Mouse (Mus musculus): Measurements from ENCODE around the gene Tbc1d20. TPM values are rescaled to one million over a fixed set of nuclear protein-coding genes. Genes with fewer than 3 reads are reported as not detected.
A peak's percentile ranks its signal among the peaks of the same experiment; 100 is the strongest.

Gene Tbc1d20
- polyA plus RNA-seq, 1 experiment from 2014 or later: 37.7 TPM

- 40% methylated on average over 2 of the region's 2 CpGs for WGBS
- Histone ChIP-seq H3K9me3 (ENCODE audit: control insufficient read depth, low read length) (no peaks in the 10 kb centered on the region), H3K9ac (replicated peaks; ENCODE audit: low read depth, low read length) (no peak overlapping the region), H3K4me1 (replicated peaks; ENCODE audit: control insufficient read depth, insufficient read depth, low read length) (peaks cover 18% of the 10 kb centered on the region), H3K36me3 (ENCODE audit: control insufficient read depth, insufficient read depth) (no peaks in the 10 kb centered on the region), H3K4me2 (ENCODE audit: low read length) (no peak overlapping the region), H3K27ac (ENCODE audit: low read length) (no peak overlapping the region), H3K4me3 (replicated peaks; ENCODE audit: low read length) (no peak overlapping the region), H3K27me3 (replicated peaks; ENCODE audit: control insufficient read depth, insufficient read depth, low read length) (no peaks in the 10 kb centered on the region)
- no peak for ATAC-seq
These were observed 1.2 kb upstream of the Tbc1d20 start for GRCm38 (mm10) chr2:152292475-152292874.

- peak; percentile 65 for ATAC-seq
- under 1% methylated on average over 15 of the region's 15 CpGs for WGBS
- H3K27me3 ChIP-seq (replicated peaks; ENCODE audit: control insufficient read depth, insufficient read depth, low read length): no peaks in the 10 kb centered on the region
These were observed 375 bp upstream of the Tbc1d20 start for GRCm38 (mm10) chr2:152293179-152293726.

GRCm38 (mm10) chr2:152294541-152294940 lies 913 bp downstream of the Tbc1d20 start:
- Histone ChIP-seq H3K9ac (replicated peaks; ENCODE audit: low read depth, low read length) (peak overlapping the region; percentile 97), H3K9me3 (ENCODE audit: control insufficient read depth, low read length) (no peaks in the 10 kb centered on the region), H3K4me3 (replicated peaks; ENCODE audit: low read length) (peak overlapping the region; percentile 95), H3K27ac (ENCODE audit: low read length) (no peak overlapping the region; the same call in 1 of the 2 replicates), H3K4me2 (ENCODE audit: low read length) (peak overlapping the region; percentile 65), H3K4me1 (replicated peaks; ENCODE audit: control insufficient read depth, insufficient read depth, low read length) (peaks cover 18% of the 10 kb centered on the region), H3K27me3 (replicated peaks; ENCODE audit: control insufficient read depth, insufficient read depth, low read length) (no peaks in the 10 kb centered on the region), H3K36me3 (ENCODE audit: control insufficient read depth, insufficient read depth) (no peaks in the 10 kb centered on the region)
- WGBS: 31% methylated on average over 5 of the region's 5 CpGs
- ATAC-seq: no peak

More at GRCm38 (mm10) chr2:152293179-152293726, 375 bp upstream of the Tbc1d20 start:
- Histone ChIP-seq H3K9ac (replicated peaks; ENCODE audit: low read depth, low read length) (peak overlapping the region; percentile 53; the same call in 1 of the 2 replicates), H3K36me3 (ENCODE audit: control insufficient read depth, insufficient read depth) (no peaks in the 10 kb centered on the region), H3K4me2 (ENCODE audit: low read length) (peak overlapping the region; percentile 65), H3K27ac (ENCODE audit: low read length) (no peak overlapping the region), H3K4me1 (replicated peaks; ENCODE audit: control insufficient read depth, insufficient read depth, low read length) (peaks cover 18% of the 10 kb centered on the region), H3K4me3 (replicated peaks; ENCODE audit: low read length) (peak overlapping the region; percentile 95), H3K9me3 (ENCODE audit: control insufficient read depth, low read length) (no peaks in the 10 kb centered on the region)

DNA sequence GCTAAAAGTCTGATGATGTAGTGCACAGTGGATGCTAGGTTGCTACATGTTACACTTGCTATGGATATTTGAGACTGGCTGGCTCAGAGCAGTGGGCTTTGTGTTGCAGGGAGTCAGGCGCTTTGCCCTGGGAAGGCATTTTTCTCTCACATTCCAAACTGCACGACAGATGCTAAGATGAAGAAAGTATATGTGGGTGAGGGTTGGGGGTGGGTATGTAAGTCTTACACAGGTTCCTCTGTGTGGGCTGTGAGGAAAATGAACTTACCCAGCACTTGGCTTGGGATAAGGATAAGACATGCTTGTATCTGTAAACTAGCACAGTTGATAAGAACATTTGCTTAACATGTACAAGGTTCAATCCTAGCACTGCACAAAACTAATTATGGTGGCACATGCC lies 9.2 kb downstream of the Tbc1d20 start:
- no peak for ATAC-seq
- H3K36me3 ChIP-seq (ENCODE audit: control insufficient read depth, insufficient read depth): peaks cover 29% of the 10 kb centered on the region
- H3K4me1 ChIP-seq (replicated peaks; ENCODE audit: control insufficient read depth, insufficient read depth, low read length): no peaks in the 10 kb centered on the region
- H3K27me3 ChIP-seq (replicated peaks; ENCODE audit: control insufficient read depth, insufficient read depth, low read length): no peaks in the 10 kb centered on the region
- no peak overlapping the region for H3K4me3 ChIP-seq (replicated peaks; ENCODE audit: low read length)
- H3K27ac ChIP-seq (ENCODE audit: low read length): no peak overlapping the region
- no peak overlapping the region for H3K9ac ChIP-seq (replicated peaks; ENCODE audit: low read depth, low read length)
- no peaks in the 10 kb centered on the region for H3K9me3 ChIP-seq (ENCODE audit: control insufficient read depth, low read length)
- WGBS: 91% methylated on average over 2 of the region's 2 CpGs
- H3K4me2 ChIP-seq (ENCODE audit: low read length): no peak overlapping the region

- H3K9ac ChIP-seq (replicated peaks; ENCODE audit: low read depth, low read length): no peak overlapping the region
- H3K36me3 ChIP-seq (ENCODE audit: control insufficient read depth, insufficient read depth): peaks cover 38% of the 10 kb centered on the region
- no peak for ATAC-seq
- no peak overlapping the region for H3K4me2 ChIP-seq (ENCODE audit: low read length)
- H3K4me1 ChIP-seq (replicated peaks; ENCODE audit: control insufficient read depth, insufficient read depth, low read length): no peaks in the 10 kb centered on the region
- H3K27me3 ChIP-seq (replicated peaks; ENCODE audit: control insufficient read depth, insufficient read depth, low read length): no peaks in the 10 kb centered on the region
- no peak overlapping the region for H3K4me3 ChIP-seq (replicated peaks; ENCODE audit: low read length)
- H3K9me3 ChIP-seq (ENCODE audit: control insufficient read depth, low read length): no peaks in the 10 kb centered on the region
- no peak overlapping the region for H3K27ac ChIP-seq (ENCODE audit: low read length)
- WGBS: 89% methylated on average over 5 of the region's 5 CpGs
These were observed 10.2 kb downstream of the Tbc1d20 start for GRCm38 (mm10) chr2:152303781-152304180.

- H3K36me3 ChIP-seq (ENCODE audit: control insufficient read depth, insufficient read depth): peaks cover 47% of the 10 kb centered on the region
- H3K9me3 ChIP-seq (ENCODE audit: control insufficient read depth, low read length): no peaks in the 10 kb centered on the region
These were observed 11.9 kb downstream of the Tbc1d20 start for GRCm38 (mm10) chr2:152305480-152305879.

GRCm38 (mm10) chr2:152307186-152307585 lies 13.6 kb downstream of the Tbc1d20 start:
- H3K27me3 ChIP-seq (replicated peaks; ENCODE audit: control insufficient read depth, insufficient read depth, low read length): no peaks in the 10 kb centered on the region
- no peak overlapping the region for H3K27ac ChIP-seq (ENCODE audit: low read length)
- H3K4me3 ChIP-seq (replicated peaks; ENCODE audit: low read length): no peak overlapping the region
- no peak for ATAC-seq
- H3K4me2 ChIP-seq (ENCODE audit: low read length): no peak overlapping the region
- H3K9ac ChIP-seq (replicated peaks; ENCODE audit: low read depth, low read length): no peak overlapping the region
- no peaks in the 10 kb centered on the region for H3K4me1 ChIP-seq (replicated peaks; ENCODE audit: control insufficient read depth, insufficient read depth, low read length)
- peaks cover 58% of the 10 kb centered on the region for H3K36me3 ChIP-seq (ENCODE audit: control insufficient read depth, insufficient read depth)
- WGBS: 92% methylated on average over 3 of the region's 3 CpGs
- H3K9me3 ChIP-seq (ENCODE audit: control insufficient read depth, low read length): no peaks in the 10 kb centered on the region

More at GRCm38 (mm10) chr2:152305480-152305879, 11.9 kb downstream of the Tbc1d20 start:
- Histone ChIP-seq H3K27ac (ENCODE audit: low read length) (no peak overlapping the region), H3K4me2 (ENCODE audit: low read length) (no peak overlapping the region), H3K27me3 (replicated peaks; ENCODE audit: control insufficient read depth, insufficient read depth, low read length) (no peaks in the 10 kb centered on the region), H3K4me3 (replicated peaks; ENCODE audit: low read length) (no peak overlapping the region), H3K9ac (replicated peaks; ENCODE audit: low read depth, low read length) (no peak overlapping the region), H3K4me1 (replicated peaks; ENCODE audit: control insufficient read depth, insufficient read depth, low read length) (no peaks in the 10 kb centered on the region)
- ATAC-seq: no peak
- 95% methylated on average over 6 of the region's 6 CpGs for WGBS

DNA sequence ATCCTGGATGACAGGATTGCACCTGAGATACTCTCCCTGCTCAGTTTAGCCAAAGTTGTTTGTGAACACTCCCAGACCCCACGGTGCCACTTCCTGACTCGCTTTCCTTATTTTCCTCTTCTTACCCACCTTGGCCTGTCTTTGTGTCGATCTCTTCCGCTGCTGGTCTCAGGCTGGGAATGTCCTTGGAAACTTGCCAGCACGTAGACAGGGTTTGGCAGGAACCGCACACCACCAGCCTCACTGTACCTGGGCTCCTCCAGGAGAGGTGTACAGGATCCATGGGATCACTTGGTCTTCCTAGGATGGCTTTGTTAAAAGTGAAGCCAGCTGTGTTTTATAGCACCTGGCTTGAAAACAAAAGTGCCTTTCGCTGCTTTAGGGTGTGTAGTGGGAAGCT lies 19.4 kb downstream of the Tbc1d20 start:
- 58% methylated on average over 7 of the region's 7 CpGs for WGBS
- H3K27me3 ChIP-seq (replicated peaks; ENCODE audit: control insufficient read depth, insufficient read depth, low read length): no peaks in the 10 kb centered on the region
- H3K9me3 ChIP-seq (ENCODE audit: control insufficient read depth, low read length): no peaks in the 10 kb centered on the region
- H3K4me3 ChIP-seq (replicated peaks; ENCODE audit: low read length): no peak overlapping the region
- no peaks in the 10 kb centered on the region for H3K4me1 ChIP-seq (replicated peaks; ENCODE audit: control insufficient read depth, insufficient read depth, low read length)
- no peak overlapping the region for H3K27ac ChIP-seq (ENCODE audit: low read length)
- no peak overlapping the region for H3K4me2 ChIP-seq (ENCODE audit: low read length)
- peaks cover 55% of the 10 kb centered on the region for H3K36me3 ChIP-seq (ENCODE audit: control insufficient read depth, insufficient read depth)
- no peak overlapping the region for H3K9ac ChIP-seq (replicated peaks; ENCODE audit: low read depth, low read length)
- no peak for ATAC-seq

DNA sequence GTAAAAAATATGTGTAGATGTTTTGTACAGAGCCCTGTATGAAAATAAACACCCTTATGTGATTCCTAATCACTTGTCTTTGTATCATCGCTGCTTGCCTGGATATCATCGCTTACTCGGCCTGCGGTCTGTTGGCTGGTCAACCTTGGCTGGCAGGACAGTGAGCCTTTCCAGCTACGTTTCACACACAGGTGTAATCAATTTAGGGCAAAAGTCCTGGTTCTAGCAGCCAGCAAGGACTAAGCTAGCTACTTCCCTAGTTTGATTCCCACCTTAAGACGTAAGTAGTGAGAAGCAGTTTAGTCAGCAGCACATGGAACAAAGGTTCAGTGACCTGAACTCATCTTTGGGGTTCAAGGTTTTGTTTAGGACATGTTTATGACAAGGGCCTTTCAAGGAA lies 20.3 kb downstream of the Tbc1d20 start:
- Histone ChIP-seq H3K4me2 (ENCODE audit: low read length) (no peak overlapping the region), H3K27ac (ENCODE audit: low read length) (no peak overlapping the region), H3K4me1 (replicated peaks; ENCODE audit: control insufficient read depth, insufficient read depth, low read length) (no peaks in the 10 kb centered on the region), H3K9ac (replicated peaks; ENCODE audit: low read depth, low read length) (no peak overlapping the region), H3K9me3 (ENCODE audit: control insufficient read depth, low read length) (no peaks in the 10 kb centered on the region), H3K4me3 (replicated peaks; ENCODE audit: low read length) (no peak overlapping the region), H3K36me3 (ENCODE audit: control insufficient read depth, insufficient read depth) (peaks cover 55% of the 10 kb centered on the region), H3K27me3 (replicated peaks; ENCODE audit: control insufficient read depth, insufficient read depth, low read length) (no peaks in the 10 kb centered on the region)
- WGBS: 91% methylated on average over 6 of the region's 6 CpGs
- ATAC-seq: no peak

DNA sequence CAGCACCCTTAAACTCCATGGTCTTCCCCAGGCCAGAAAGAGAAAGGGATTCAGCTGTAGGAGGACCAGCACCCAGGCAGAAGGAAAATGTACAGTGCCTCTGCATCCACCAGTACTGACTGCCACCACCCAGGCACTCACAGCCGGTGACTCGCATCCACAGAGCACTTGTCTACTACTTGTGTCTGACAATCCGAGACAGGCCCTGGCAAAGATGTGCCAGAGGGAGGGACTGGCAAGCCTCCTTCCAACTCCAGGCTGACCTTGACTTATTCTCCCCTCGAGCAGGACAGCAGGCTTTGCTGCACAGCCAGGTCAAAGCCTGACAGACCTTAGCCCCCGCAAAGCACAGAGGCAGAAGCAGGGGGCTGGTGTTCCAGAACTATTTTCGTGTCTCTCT lies 23.4 kb downstream of the Tbc1d20 start:
- H3K9ac ChIP-seq (replicated peaks; ENCODE audit: low read depth, low read length): no peak overlapping the region
- 87% methylated on average over 6 of the region's 6 CpGs for WGBS
- H3K27ac ChIP-seq (ENCODE audit: low read length): no peak overlapping the region
- no peak overlapping the region for H3K4me2 ChIP-seq (ENCODE audit: low read length)
- no peak overlapping the region for H3K4me3 ChIP-seq (replicated peaks; ENCODE audit: low read length)
- H3K9me3 ChIP-seq (ENCODE audit: control insufficient read depth, low read length): no peaks in the 10 kb centered on the region
- peaks cover 38% of the 10 kb centered on the region for H3K36me3 ChIP-seq (ENCODE audit: control insufficient read depth, insufficient read depth)
- no peaks in the 10 kb centered on the region for H3K27me3 ChIP-seq (replicated peaks; ENCODE audit: control insufficient read depth, insufficient read depth, low read length)
- H3K4me1 ChIP-seq (replicated peaks; ENCODE audit: control insufficient read depth, insufficient read depth, low read length): no peaks in the 10 kb centered on the region
- no peak for ATAC-seq
